Mouse (Mus musculus) liver, postnatal 0 days (tissue): ENCODE measurements at regions not wholly inside any gene's neighbourhood (a gene's known extent, or its start where the extent isn't known, plus 50 kb on each side); places are given as distances from the start of the nearest gene placed in this dataset.

Experiments used
- ATAC-seq: fragments of 200-750 bp; cut with Nextera tagmentation; 2 replicates; pipeline ENCODE4 v1.8.0; 2017; ENCODE audit warnings: mild to moderate bottlenecking, moderate library complexity
- DNase-seq: peaks from one replicate; pipeline ENCODE4 v3.0.0-alpha.2; 2016
- H3K27ac ChIP-seq: fragments of 300-500 bp; sonication (generic); 2 replicates; pipeline ENCODE4 v1.5.1; 2014; ENCODE audit warnings: antibody characterized with exemption, moderate library complexity, mild to moderate bottlenecking, low read depth
- H3K27me3 ChIP-seq: fragments of 300-500 bp; sonication (generic); 2 replicates; pipeline ENCODE4 v1.6.1; 2014; ENCODE audit warnings: low read length, control low read depth, mixed read lengths; ENCODE audit not compliant: insufficient read depth
- H3K36me3 ChIP-seq: fragments of 300-500 bp; sonication (generic); replicated peaks from 2 replicates; pipeline ENCODE4 v1.6.1; 2014; ENCODE audit warnings: mild to moderate bottlenecking, control low read depth, low read length, moderate library complexity, mixed read lengths; ENCODE audit not compliant: insufficient read depth
- H3K4me1 ChIP-seq: fragments of 300-500 bp; sonication (generic); 2 replicates; pipeline ENCODE4 v1.6.1; 2014; ENCODE audit warnings: antibody characterized with exemption, mild to moderate bottlenecking, control low read depth; ENCODE audit not compliant: insufficient read depth
- H3K4me2 ChIP-seq: fragments of 300-500 bp; sonication (generic); 2 replicates; pipeline ENCODE4 v1.6.1; 2014; ENCODE audit warnings: low read depth, mild to moderate bottlenecking, low read length, moderate library complexity, mixed read lengths
- H3K4me3 ChIP-seq: fragments of 300-500 bp; sonication (generic); 2 replicates; pipeline ENCODE4 v1.5.1; 2014; ENCODE audit warnings: low read depth, low read length
- H3K9ac ChIP-seq: fragments of 300-500 bp; sonication (generic); replicated peaks from 2 replicates; pipeline ENCODE4 v1.6.1; 2014; ENCODE audit warnings: mild to moderate bottlenecking, moderate library complexity
- H3K9me3 ChIP-seq: fragments of 300-500 bp; sonication (generic); 2 replicates; pipeline ENCODE4 v1.6.1; 2016; ENCODE audit warnings: mild to moderate bottlenecking, control low read depth, low read length, mixed read lengths
- CTCF ChIP-seq: sonication (generic); IDR thresholded peaks from 2 replicates; pipeline ENCODE4 v1.5.1; 2016; ENCODE audit warnings: antibody characterized with exemption, low read depth
- EP300 ChIP-seq: IDR thresholded peaks from 2 replicates; pipeline ENCODE4 v1.6.1; 2016; ENCODE audit warnings: antibody characterized with exemption, low read depth, mild to moderate bottlenecking
- WGBS: fragments of 180-500 bp; shearing (Covaris S2); extraction: QIAGEN DNeasy Blood & Tissue Kit; methylation state at CpG from one replicate; pipeline ENCODE4 v1.1.7; 2014; ENCODE audit not compliant: insufficient replicate concordance; 5-methylcytosine and 5-hydroxymethylcytosine counted together

GRCm38 (mm10) chr13:51022401-51023250, 78.1 kb upstream of the Spin1 start:
- Histone ChIP-seq H3K4me2 (no peak overlapping the region), H3K36me3 (no peaks in the 10 kb centered on the region), H3K4me1 (no peaks in the 10 kb centered on the region), H3K9me3 (no peaks in the 10 kb centered on the region), H3K4me3 (no peak overlapping the region), H3K27ac (no peak overlapping the region), H3K27me3 (no peaks in the 10 kb centered on the region), H3K9ac (no peak overlapping the region)
- no peak for DNase-seq
- ATAC-seq: no peak
- 52% methylated on average over 13 of the region's 13 CpGs for WGBS
- TF ChIP-seq EP300 (no peak), CTCF (no peak)

- no peaks in the 10 kb centered on the region for H3K9me3 ChIP-seq
- 72% methylated on average over 11 of the region's 11 CpGs for WGBS
- H3K36me3 ChIP-seq: no peaks in the 10 kb centered on the region
- H3K27me3 ChIP-seq: no peaks in the 10 kb centered on the region
- no peak for DNase-seq
- H3K4me2 ChIP-seq: no peak overlapping the region
- no peak for TF ChIP-seq CTCF
- no peak for TF ChIP-seq EP300
- no peak overlapping the region for H3K4me3 ChIP-seq
- no peak for ATAC-seq
- H3K9ac ChIP-seq: no peak overlapping the region
- H3K4me1 ChIP-seq: no peaks in the 10 kb centered on the region
- H3K27ac ChIP-seq: no peak overlapping the region
Measured at GRCm38 (mm10) chr13:51023271-51023670, 77.4 kb upstream of the Spin1 start.

GRCm38 (mm10) chr13:51026311-51026918, 74.3 kb upstream of the Spin1 start:
- Histone ChIP-seq H3K27me3 (no peaks in the 10 kb centered on the region), H3K9me3 (0 out of 2 replicates have a peak, but pooled peaks cover 4% of the 10 kb centered on the region), H3K36me3 (no peaks in the 10 kb centered on the region), H3K27ac (no peak overlapping the region), H3K9ac (no peak overlapping the region), H3K4me2 (no peak overlapping the region), H3K4me3 (no peak overlapping the region), H3K4me1 (no peaks in the 10 kb centered on the region)
- no peak for TF ChIP-seq EP300
- TF ChIP-seq CTCF: no peak
- no peak for DNase-seq
- WGBS: 51% methylated on average over 6 of the region's 6 CpGs
- no peak for ATAC-seq

- Histone ChIP-seq H3K27me3 (no peaks in the 10 kb centered on the region), H3K9ac (no peak overlapping the region), H3K4me2 (no peak overlapping the region), H3K4me1 (no peaks in the 10 kb centered on the region), H3K36me3 (no peaks in the 10 kb centered on the region), H3K9me3 (no peaks in the 10 kb centered on the region), H3K27ac (no peak overlapping the region), H3K4me3 (no peak overlapping the region)
- no peak for TF ChIP-seq CTCF
- TF ChIP-seq EP300: no peak
- ATAC-seq: no peak
- DNase-seq: no peak
- WGBS: 82% methylated on average over 13 of the region's 13 CpGs
Measured at GRCm38 (mm10) chr13:51037850-51038450, 62.7 kb upstream of the Spin1 start.

- H3K4me2 ChIP-seq: no peak overlapping the region
- no peak overlapping the region for H3K4me3 ChIP-seq
- TF ChIP-seq CTCF (no peak), EP300 (no peak)
- H3K4me1 ChIP-seq: no peaks in the 10 kb centered on the region
- no peak overlapping the region for H3K9ac ChIP-seq
- peaks cover 5% of the 10 kb centered on the region; the same call in 1 of the 2 replicates for H3K9me3 ChIP-seq
- no peaks in the 10 kb centered on the region for H3K27me3 ChIP-seq
- ATAC-seq: no peak
- WGBS: 84% methylated on average over 4 of the region's 4 CpGs
- H3K27ac ChIP-seq: no peak overlapping the region
- no peaks in the 10 kb centered on the region for H3K36me3 ChIP-seq
- DNase-seq: no peak
Measured at GRCm38 (mm10) chr13:51038955-51039354, 61.7 kb upstream of the Spin1 start.

GRCm38 (mm10) chr13:51041121-51041520, 59.6 kb upstream of the Spin1 start:
- Histone ChIP-seq H3K9ac (no peak overlapping the region), H3K36me3 (no peaks in the 10 kb centered on the region), H3K27me3 (no peaks in the 10 kb centered on the region), H3K4me3 (no peak overlapping the region), H3K27ac (no peak overlapping the region), H3K9me3 (peaks cover 5% of the 10 kb centered on the region; the same call in 1 of the 2 replicates), H3K4me2 (no peak overlapping the region), H3K4me1 (no peaks in the 10 kb centered on the region)
- DNase-seq: no peak
- 66% methylated on average over 2 of the region's 2 CpGs for WGBS
- TF ChIP-seq CTCF (no peak), EP300 (no peak)
- no peak for ATAC-seq
